ENCODE assay signal across 9 mouse cellular contexts in genomic region chr3:126599335-126599734, GRCm38 (mm10). TPM values are rescaled to one million over a fixed set of nuclear protein-coding genes. Genes with fewer than 3 reads are reported as not detected.
A peak's percentile ranks its signal among the peaks of the same experiment; 100 is the strongest.
DNase-seq lines count a peak whose midpoint lies in the region; ATAC-seq and TF ChIP-seq lines count a peak whose summit lies in the region.
"Had no signal": no experiment of that assay in that cellular context is flagged by ENCODE, and none has a peak within 500 bp of the region (broad histone marks: within the 10 kb centered on the region; RNA-seq: fewer than 3 reads in every experiment).

No protein-coding gene starts in this region.

- no peak for TF ChIP-seq POLR2A in CH12.LX (IDR thresholded peaks at IDR 0.05; ENCODE audit: low read depth, low read length)

- TF ChIP-seq CTCF in CH12.LX (conservative IDR thresholded peaks at IDR 0.05 in 1 of 2, IDR thresholded peaks at IDR 0.05 in 1 of 2; ENCODE audit: low read depth in 2 of 2, low read length in 2 of 2), result no peak
- TF ChIP-seq CTCF in midbrain, postnatal 0 days (IDR thresholded peaks at IDR 0.05), result no peak

- no peak overlapping the region for H3K9ac ChIP-seq in forebrain, embryonic 15.5 days (replicated peaks)
- H3K9ac ChIP-seq in forebrain, embryonic 11.5 days (ENCODE audit: low read length), result no peak overlapping the region
- no peak overlapping the region for H3K9ac ChIP-seq in hindbrain, embryonic 14.5 days
- no peak overlapping the region for H3K9ac ChIP-seq in hindbrain, embryonic 12.5 days
- H3K9ac ChIP-seq in CH12.LX (ENCODE audit: insufficient read depth, low read depth), result peak overlapping the region; percentile 86; the same call in 1 of the 2 replicates
- 0 out of 2 replicates have a peak overlapping the region, but pooled peaks have one; percentile 90 for H3K9ac ChIP-seq in midbrain, postnatal 0 days (replicated peaks; ENCODE audit: low read length, poor library complexity, severe bottlenecking)

- no peaks in the 10 kb centered on the region for H3K27me3 ChIP-seq in forebrain, embryonic 15.5 days
- H3K27me3 ChIP-seq in forebrain, embryonic 11.5 days (ENCODE audit: control insufficient read depth, insufficient read depth, low read length), result no peaks in the 10 kb centered on the region
- no peaks in the 10 kb centered on the region for H3K27me3 ChIP-seq in hindbrain, embryonic 14.5 days (ENCODE audit: control insufficient read depth, insufficient read depth, low read length)
- no peaks in the 10 kb centered on the region for H3K27me3 ChIP-seq in hindbrain, embryonic 12.5 days
- no peaks in the 10 kb centered on the region for H3K27me3 ChIP-seq in CH12.LX (replicated peaks)
- no peaks in the 10 kb centered on the region for H3K27me3 ChIP-seq in midbrain, postnatal 0 days (ENCODE audit: insufficient read depth, low read length)

- no peak overlapping the region; the same call in 1 of the 2 replicates for H3K4me2 ChIP-seq in forebrain, embryonic 15.5 days (replicated peaks)
- H3K4me2 ChIP-seq in forebrain, embryonic 11.5 days (ENCODE audit: low read depth, low read length, severe bottlenecking), result no peak overlapping the region
- peak overlapping the region; percentile 79 for H3K4me2 ChIP-seq in hindbrain, embryonic 14.5 days (replicated peaks)
- H3K4me2 ChIP-seq in hindbrain, embryonic 12.5 days (replicated peaks), result no peak overlapping the region
- H3K4me2 ChIP-seq in CH12.LX (ENCODE audit: insufficient read depth, low read depth, poor library complexity, severe bottlenecking), result peak overlapping the region; percentile 27; the same call in 1 of the 2 replicates
- peak overlapping the region; percentile 93 for H3K4me2 ChIP-seq in midbrain, postnatal 0 days (ENCODE audit: low read depth, low read length, poor library complexity, severe bottlenecking)

- no peak for ATAC-seq in forebrain, embryonic 15.5 days (replicated peaks)
- no peak for ATAC-seq in forebrain, embryonic 11.5 days (replicated peaks; ENCODE audit: low FRiP score)
- no peak for ATAC-seq in hindbrain, embryonic 14.5 days (ENCODE audit: low FRiP score)
- no peak for ATAC-seq in hindbrain, embryonic 12.5 days (ENCODE audit: low FRiP score)
- ATAC-seq in midbrain, postnatal 0 days (ENCODE audit: low FRiP score), result no peak
- ATAC-seq: intestine, embryonic 16.5 days had no signal

- H3K27ac ChIP-seq in forebrain, embryonic 15.5 days (replicated peaks), result no peak overlapping the region
- H3K27ac ChIP-seq in forebrain, embryonic 11.5 days (ENCODE audit: low read depth, low read length), result no peak overlapping the region
- H3K27ac ChIP-seq in hindbrain, embryonic 14.5 days, result no peak overlapping the region
- H3K27ac ChIP-seq in hindbrain, embryonic 12.5 days, result no peak overlapping the region
- no peak overlapping the region for H3K27ac ChIP-seq in CH12.LX (ENCODE audit: insufficient read depth, low read depth)
- H3K27ac ChIP-seq in midbrain, postnatal 0 days (ENCODE audit: low read depth, low read length), result no peak overlapping the region
- H3K27ac ChIP-seq: kidney, postnatal 0 days had no signal

- no peaks in the 10 kb centered on the region for H3K36me3 ChIP-seq in forebrain, embryonic 15.5 days
- H3K36me3 ChIP-seq in forebrain, embryonic 11.5 days (ENCODE audit: control insufficient read depth, insufficient read depth, low read length), result no peaks in the 10 kb centered on the region
- no peaks in the 10 kb centered on the region for H3K36me3 ChIP-seq in hindbrain, embryonic 14.5 days (replicated peaks; ENCODE audit: control insufficient read depth, insufficient read depth)
- H3K36me3 ChIP-seq in hindbrain, embryonic 12.5 days, result no peaks in the 10 kb centered on the region
- H3K36me3 ChIP-seq in CH12.LX (replicated peaks in 1 of 2; ENCODE audit: control insufficient read depth in 1 of 2, insufficient read depth in 1 of 2, low read length in 1 of 2), result peaks cover 22 to 42% of the 10 kb centered on the region in 2 experiments
- no peaks in the 10 kb centered on the region for H3K36me3 ChIP-seq in midbrain, postnatal 0 days (ENCODE audit: insufficient read depth, low read length)

- dilution Hi-C loops in CH12.LX (cut with MboI; ENCODE audit: extremely low pct_ligation_motif_present, extremely low pct_unique_long_range_greater_than_20kb, low sequenced_read_pairs), result no loop called here

- 0 out of 2 replicates have a peak overlapping the region, but pooled peaks have one; percentile 7 for H3K4me3 ChIP-seq in forebrain, embryonic 15.5 days
- H3K4me3 ChIP-seq in forebrain, embryonic 11.5 days (ENCODE audit: low read depth, low read length), result no peak overlapping the region
- H3K4me3 ChIP-seq in hindbrain, embryonic 14.5 days (replicated peaks; ENCODE audit: low read length), result peak overlapping the region; percentile 85
- no peak overlapping the region for H3K4me3 ChIP-seq in hindbrain, embryonic 12.5 days
- peak overlapping the region in 2 of 3 experiments; percentile 81 to 97 for H3K4me3 ChIP-seq in CH12.LX (replicated peaks in 1 of 3; ENCODE audit: low read depth in 2 of 3, low read length in 2 of 3, poor library complexity in 1 of 3)
- H3K4me3 ChIP-seq in midbrain, postnatal 0 days (ENCODE audit: low read depth, low read length), result peak overlapping the region; percentile 88; the same call in 1 of the 2 replicates

- H3K79me2 ChIP-seq in CH12.LX (replicated peaks; ENCODE audit: control insufficient read depth, extremely low read depth, insufficient read depth, poor library complexity, severe bottlenecking), result peaks cover 57% of the 10 kb centered on the region

- TF ChIP-seq EP300 in CH12.LX (IDR thresholded peaks at IDR 0.05; ENCODE audit: low read length), result peak; percentile 45; the same call in 1 of the 2 replicates

- H3K9me3 ChIP-seq in forebrain, embryonic 15.5 days, result no peaks in the 10 kb centered on the region
- no peaks in the 10 kb centered on the region; the same call in 1 of the 2 replicates for H3K9me3 ChIP-seq in forebrain, embryonic 11.5 days (ENCODE audit: control insufficient read depth, low read length)
- no peaks in the 10 kb centered on the region for H3K9me3 ChIP-seq in hindbrain, embryonic 14.5 days (ENCODE audit: control insufficient read depth, low read length)
- H3K9me3 ChIP-seq in hindbrain, embryonic 12.5 days (replicated peaks), result no peaks in the 10 kb centered on the region
- peaks cover 6% of the 10 kb centered on the region for H3K9me3 ChIP-seq in CH12.LX (replicated peaks; ENCODE audit: low read length)
- H3K9me3 ChIP-seq in midbrain, postnatal 0 days (ENCODE audit: low read length), result no peaks in the 10 kb centered on the region

- 79% methylated on average over 2 of the region's 2 CpGs for WGBS in forebrain, embryonic 15.5 days
- WGBS in forebrain, embryonic 11.5 days, result 77% methylated on average over 2 of the region's 2 CpGs
- 84% methylated on average over 2 of the region's 2 CpGs for WGBS in hindbrain, embryonic 14.5 days
- 86% methylated on average over 2 of the region's 2 CpGs for WGBS in hindbrain, embryonic 12.5 days
- WGBS in midbrain, postnatal 0 days, result 80% methylated on average over 2 of the region's 2 CpGs

- TF ChIP-seq RAD21 in CH12.LX (IDR thresholded peaks at IDR 0.05; ENCODE audit: low read depth, low read length), result no peak

- H3K4me1 ChIP-seq in forebrain, embryonic 15.5 days, result peaks cover 25% of the 10 kb centered on the region
- no peaks in the 10 kb centered on the region; the same call in 1 of the 2 replicates for H3K4me1 ChIP-seq in forebrain, embryonic 11.5 days (replicated peaks; ENCODE audit: control insufficient read depth, insufficient read depth, low read length)
- peaks cover 13% of the 10 kb centered on the region for H3K4me1 ChIP-seq in hindbrain, embryonic 14.5 days (replicated peaks; ENCODE audit: control insufficient read depth, insufficient read depth, low read length)
- no peaks in the 10 kb centered on the region; the same call in 1 of the 2 replicates for H3K4me1 ChIP-seq in hindbrain, embryonic 12.5 days
- peaks cover 0 to 20% of the 10 kb centered on the region in 2 experiments; a peak in 2 of 4 replicates for H3K4me1 ChIP-seq in CH12.LX (ENCODE audit: control insufficient read depth in 1 of 2, insufficient read depth in 2 of 2)
- no peaks in the 10 kb centered on the region for H3K4me1 ChIP-seq in midbrain, postnatal 0 days (ENCODE audit: insufficient read depth, low read length)

- no peak for DNase-seq in forebrain, embryonic 11.5 days (ENCODE audit: low spot score)
- no peak for DNase-seq in hindbrain, embryonic 14.5 days (ENCODE audit: low spot score)
- no peak for DNase-seq in CH12.LX (ENCODE audit: extremely low read depth)
- no peak for DNase-seq in midbrain, postnatal 0 days (ENCODE audit: low spot score)
- DNase-seq in urinary bladder, postnatal 4 days (ENCODE audit: low spot score in 2 of 2), result no peak

- in situ Hi-C loops in CH12.LX (cut with MboI; ENCODE audit: low pct_ligation_motif_present, low pct_unique_long_range_greater_than_20kb, low sequenced_read_pairs), result loop anchor here (5.0 to 10.0 kb wide), 2 partner anchors 63 to 175 kb away; no protein-coding TSS in a partner anchor

TF ChIP-seq in CH12.LX, 34 proteins besides CTCF, POLR2A, EP300 and RAD21:
- TF ChIP-seq ZNF384 (IDR thresholded peaks at IDR 0.05; ENCODE audit: low read depth, low read length) (peak; percentile 91), RCOR1 (conservative IDR thresholded peaks at IDR 0.05; ENCODE audit: low read depth, low read length) (no peak), SIN3A (IDR thresholded peaks at IDR 0.05; ENCODE audit: low read length) (no peak), JUND (conservative IDR thresholded peaks at IDR 0.05; ENCODE audit: low read depth, low read length) (peak; percentile 29; the same call in 1 of the 2 replicates), MEF2A (IDR thresholded peaks at IDR 0.05; ENCODE audit: borderline replicate concordance, low read depth, low read length) (peak; percentile 13; the same call in 1 of the 2 replicates), ETS1 (conservative IDR thresholded peaks at IDR 0.05; ENCODE audit: low read depth, low read length) (peak; percentile 15; the same call in 1 of the 2 replicates)
TF ChIP-seq in CH12.LX: peak in this region for 4.

RNA-seq across cellular contexts. Expression of gene Camk2d, which starts 3.2 kb away (rescaled TPM):
- 29.9 and 30.7 TPM in 2 replicates for polyA plus RNA-seq in forebrain, embryonic 15.5 days (2015; fragmentation: Nextera tagmentation; extraction: Ambion mirVana)
- 15.4 and 16.5 TPM in 2 replicates for polyA plus RNA-seq in forebrain, embryonic 11.5 days (2014; fragmentation: Nextera tagmentation; extraction: Ambion mirVana)
- 109 and 117 TPM in 2 replicates for polyA plus RNA-seq in hindbrain, embryonic 14.5 days (2014; fragmentation: Nextera tagmentation; extraction: Ambion mirVana)
- polyA plus RNA-seq in hindbrain, embryonic 12.5 days (2016; fragmentation: Nextera tagmentation; extraction: Ambion mirVana), result 29.7 and 31.0 TPM in 2 replicates
- total RNA-seq in CH12.LX (2012; rRNA removed) (59.7 and 80.4 TPM in 2 replicates), CH12.LX (2014; rRNA removed) (64.6 and 77.3 TPM in 2 replicates)
- polyA plus RNA-seq in CH12.LX (2012; ENCODE audit: insufficient read length, low read depth), result 66.1 and 68.9 TPM in 2 replicates
- total RNA-seq in midbrain, postnatal 0 days (2014; rRNA removed), result 143 and 162 TPM in 2 replicates
- 83.5 and 95.8 TPM in 2 replicates for polyA plus RNA-seq in midbrain, postnatal 0 days (2015; fragmentation: Nextera tagmentation; extraction: Ambion mirVana)

Comparison
In these comparisons a context has a peak if more than half of its experiments do, and no peak if none do; other contexts are left out.
1. H3K4me2 ChIP-seq: peak in hindbrain, embryonic 14.5 days (single experiment), CH12.LX (single experiment) and midbrain, postnatal 0 days (single experiment); none in forebrain, embryonic 15.5 days (single experiment), forebrain, embryonic 11.5 days (single experiment) and hindbrain, embryonic 12.5 days (single experiment).
2. H3K4me3 ChIP-seq: peak in forebrain, embryonic 15.5 days (single experiment), hindbrain, embryonic 14.5 days (single experiment), CH12.LX (2 of 3) and midbrain, postnatal 0 days (single experiment); none in forebrain, embryonic 11.5 days (single experiment) and hindbrain, embryonic 12.5 days (single experiment).
3. H3K9ac ChIP-seq: peak in CH12.LX (single experiment) and midbrain, postnatal 0 days (single experiment); none in forebrain, embryonic 15.5 days (single experiment), forebrain, embryonic 11.5 days (single experiment), hindbrain, embryonic 14.5 days (single experiment) and hindbrain, embryonic 12.5 days (single experiment).